Mouse (Mus musculus) gastrocnemius, postnatal 25 days (tissue): ENCODE measurements around the gene Crb1. TPM values are rescaled to one million over a fixed set of nuclear protein-coding genes. Genes with fewer than 3 reads are reported as not detected.
"Not testable (repeated sequence)": the region's sequence is repeated elsewhere in the genome, so short reads cannot be mapped to it uniquely, and the experiment has no call there.

Experiments used
- DNase-seq: peaks from one replicate; pipeline ENCODE4 v3.0.0; 2022
- total RNA-seq, 2 experiments: library from RNA; stranded (reverse); gene quantifications; 1 replicate in 1 of 2; 2 replicates in 1 of 2; pipeline ENCODE4 v1.2.3; 2021

The Crb1 gene
- total RNA-seq, 2 experiments from 2014 or later, result not detected

DNA sequence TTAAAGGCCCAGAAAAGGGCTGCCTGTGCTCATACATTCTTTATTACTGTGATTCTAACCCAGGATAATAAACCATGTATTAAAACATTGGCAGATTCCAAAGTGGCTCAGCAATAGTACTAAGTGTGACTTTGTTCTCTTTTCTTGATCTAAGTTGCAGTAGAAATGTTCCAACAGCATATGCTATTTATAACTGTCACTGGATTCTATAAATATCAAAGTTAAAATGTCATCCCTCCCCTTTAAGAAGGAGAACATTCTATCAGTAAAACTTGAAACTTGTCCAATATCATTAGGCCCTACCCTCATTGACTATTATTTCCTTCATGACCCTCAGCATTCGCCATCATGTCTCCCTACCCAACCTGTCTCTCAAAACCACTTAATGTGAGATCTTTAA lies 48.1 kb downstream of the Crb1 start:
- DNase-seq, result no peak

GRCm38 (mm10) chr1:139328286-139328685 lies 48.6 kb downstream of the Crb1 start:
- no peak for DNase-seq

- DNase-seq, result no peak
Measured at GRCm38 (mm10) chr1:139325378-139325777, 51.5 kb downstream of the Crb1 start.

DNA sequence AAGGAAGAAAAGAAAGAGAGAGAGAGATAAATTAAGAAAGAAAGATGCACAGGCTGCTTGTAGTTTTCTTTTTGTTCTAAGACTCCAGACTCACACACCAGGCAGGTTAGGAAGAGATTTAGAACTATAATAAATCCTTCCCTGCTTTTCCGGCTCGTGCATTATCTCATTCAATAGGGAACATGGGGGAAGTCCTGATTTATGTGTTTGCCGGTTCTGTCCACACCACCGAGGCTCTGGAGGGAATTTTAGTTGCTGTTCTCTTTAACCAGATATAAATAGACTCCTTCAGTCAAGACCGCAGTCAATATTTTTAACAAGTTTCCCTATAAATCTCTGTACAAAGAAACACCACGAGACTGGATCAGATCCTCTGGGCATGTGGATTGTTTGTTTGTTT lies 57.1 kb downstream of the Crb1 start:
- DNase-seq, result no peak

GRCm38 (mm10) chr1:139314297-139314874 lies 62.5 kb downstream of the Crb1 start:
- no peak for DNase-seq

DNA sequence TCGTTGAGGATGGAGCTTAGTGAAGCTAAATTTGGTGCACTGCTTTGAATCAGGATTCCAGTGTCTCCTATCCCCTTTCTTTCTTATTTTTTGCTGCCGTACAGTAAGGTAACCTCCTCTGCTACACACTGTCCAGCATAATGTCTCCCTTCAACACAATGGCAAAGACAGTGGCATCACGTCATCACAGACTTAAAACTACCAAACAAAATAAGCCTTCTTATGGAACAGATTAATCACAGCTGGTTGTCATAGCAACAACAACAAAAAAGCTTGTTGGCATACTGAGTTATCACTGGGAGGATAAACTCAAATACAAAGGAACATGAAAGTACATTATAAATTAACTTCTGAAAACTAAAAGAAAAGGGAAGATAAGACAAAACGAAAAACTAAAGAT lies 68.0 kb downstream of the Crb1 start:
- DNase-seq, result no peak

GRCm38 (mm10) chr1:139302519-139302918 lies 74.4 kb downstream of the Crb1 start:
- not testable (repeated sequence) for DNase-seq

GRCm38 (mm10) chr1:139301830-139302229 lies 75.1 kb downstream of the Crb1 start:
- no peak for DNase-seq

DNA sequence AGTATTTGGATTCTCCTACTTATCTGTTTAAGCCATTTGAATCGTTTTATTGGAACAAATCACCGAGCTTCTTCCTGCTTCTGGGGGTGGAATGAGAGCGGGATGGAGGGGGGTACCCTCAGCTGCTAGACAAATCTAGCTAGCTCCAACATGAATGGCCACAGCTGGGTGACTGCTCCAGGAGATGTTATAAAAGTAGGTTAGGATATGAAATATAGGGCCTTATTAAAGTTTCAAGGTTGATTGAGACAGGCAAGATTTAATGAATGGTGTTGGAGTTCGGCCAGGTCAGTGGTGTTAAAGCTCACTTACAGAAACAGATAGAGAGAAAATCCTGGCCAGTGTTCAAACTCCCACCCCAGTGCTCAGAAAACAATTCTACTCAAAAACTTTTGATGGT lies 84.9 kb downstream of the Crb1 start:
- no peak for DNase-seq

DNA sequence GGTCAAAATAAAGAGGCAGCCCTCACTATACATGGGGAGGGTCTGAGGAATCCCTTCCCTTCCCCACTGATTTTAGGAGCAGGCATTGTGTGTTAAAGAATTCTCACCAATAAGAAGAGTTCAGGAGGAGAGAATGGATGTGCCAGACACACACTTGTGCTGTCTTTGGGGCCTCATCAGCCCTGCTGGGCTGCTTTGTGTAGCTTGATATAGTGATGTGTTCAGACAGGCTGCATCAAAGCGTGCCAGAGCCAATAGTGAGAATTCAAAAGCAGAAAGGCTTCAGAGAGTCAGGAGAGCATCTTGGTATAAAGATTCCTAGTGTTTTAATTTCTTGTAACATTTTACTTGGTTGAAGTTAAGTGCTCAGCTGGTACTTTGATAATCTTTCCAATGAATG lies 85.3 kb downstream of the Crb1 start:
- no peak for DNase-seq

GRCm38 (mm10) chr1:139276619-139277320 lies 100.1 kb downstream of the Crb1 start:
- DNase-seq, result no peak

- no peak for DNase-seq
Measured at GRCm38 (mm10) chr1:139267844-139268243, 109.1 kb downstream of the Crb1 start.

DNA sequence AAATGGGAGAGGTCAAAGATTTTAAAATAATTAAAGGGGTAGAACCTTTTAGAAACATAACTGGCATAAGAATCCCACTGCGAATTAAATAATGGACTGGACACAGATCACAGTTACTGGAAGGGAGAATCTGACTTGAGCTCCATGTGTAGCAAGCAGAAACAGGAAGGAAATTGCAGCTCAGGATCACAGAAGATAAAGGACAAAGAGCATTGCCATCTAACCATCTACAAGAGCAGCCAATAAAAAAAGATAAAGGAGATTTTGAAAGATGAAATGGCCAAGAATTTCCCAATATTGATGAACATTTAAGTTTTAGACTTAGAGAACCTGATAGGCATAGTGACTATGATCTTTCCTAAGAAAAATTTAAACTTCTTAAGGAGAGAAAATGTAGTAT lies 112.7 kb downstream of the Crb1 start:
- no peak for DNase-seq

DNA sequence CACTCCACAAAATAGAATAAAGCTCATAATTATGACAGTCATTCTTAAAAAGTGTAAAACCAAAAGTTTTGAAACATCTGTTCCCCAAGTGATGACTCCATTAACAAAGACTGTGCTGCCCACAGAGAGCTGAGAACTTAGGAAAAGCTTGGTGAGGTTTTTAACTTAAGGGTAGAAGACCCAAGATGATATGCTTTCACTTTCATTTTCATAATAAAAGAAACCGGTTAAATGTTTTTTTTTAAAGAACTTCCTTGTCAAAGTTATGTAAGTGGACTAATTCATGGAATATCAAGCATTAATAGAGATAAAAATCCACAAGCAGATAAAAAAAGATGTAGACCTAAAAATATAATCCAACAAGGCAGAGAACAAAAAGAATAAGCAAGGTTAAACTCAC lies 113.7 kb downstream of the Crb1 start:
- DNase-seq, result no peak

DNA sequence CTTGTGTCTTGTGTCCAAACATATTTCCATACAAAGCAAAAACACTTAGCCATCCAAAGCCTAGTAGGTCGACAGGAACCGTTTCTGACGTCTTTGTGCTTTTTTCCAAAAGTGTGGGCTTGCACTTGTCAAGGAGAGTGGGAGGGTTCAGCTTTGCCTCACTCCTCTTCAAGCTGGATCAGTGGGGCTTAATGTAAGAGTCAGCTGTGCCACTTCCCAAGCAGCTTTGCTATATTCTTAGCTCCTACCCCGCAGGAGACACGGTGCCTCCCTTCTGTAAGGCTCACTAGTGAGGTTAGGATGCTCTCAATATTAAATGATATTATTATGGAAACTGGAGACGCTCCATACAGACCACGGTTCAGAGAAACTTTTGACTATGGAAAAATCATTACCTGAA lies 121.3 kb downstream of the Crb1 start:
- DNase-seq, result no peak

- DNase-seq, result no peak
Measured at GRCm38 (mm10) chr1:139252041-139252440, 124.9 kb downstream of the Crb1 start.

DNA sequence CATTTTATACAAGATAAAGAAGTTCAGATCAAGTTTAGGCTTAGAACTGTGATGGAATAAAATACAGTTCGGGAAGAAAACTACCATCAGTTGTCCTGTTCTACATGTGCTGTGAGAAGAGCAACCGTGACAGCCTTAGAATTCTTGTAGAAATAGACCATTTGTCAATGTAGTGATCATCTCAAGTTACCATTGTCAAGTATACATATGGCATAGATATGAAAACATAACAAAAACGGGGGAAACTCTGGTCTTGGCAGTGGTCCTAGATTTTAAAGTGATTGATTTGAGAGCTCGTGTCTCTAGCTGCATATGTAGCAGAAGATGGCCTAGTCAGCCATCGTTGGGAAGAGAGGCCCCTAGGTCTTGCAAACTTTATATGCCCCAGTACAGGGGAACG lies 127.7 kb downstream of the Crb1 start:
- no peak for DNase-seq

DNA sequence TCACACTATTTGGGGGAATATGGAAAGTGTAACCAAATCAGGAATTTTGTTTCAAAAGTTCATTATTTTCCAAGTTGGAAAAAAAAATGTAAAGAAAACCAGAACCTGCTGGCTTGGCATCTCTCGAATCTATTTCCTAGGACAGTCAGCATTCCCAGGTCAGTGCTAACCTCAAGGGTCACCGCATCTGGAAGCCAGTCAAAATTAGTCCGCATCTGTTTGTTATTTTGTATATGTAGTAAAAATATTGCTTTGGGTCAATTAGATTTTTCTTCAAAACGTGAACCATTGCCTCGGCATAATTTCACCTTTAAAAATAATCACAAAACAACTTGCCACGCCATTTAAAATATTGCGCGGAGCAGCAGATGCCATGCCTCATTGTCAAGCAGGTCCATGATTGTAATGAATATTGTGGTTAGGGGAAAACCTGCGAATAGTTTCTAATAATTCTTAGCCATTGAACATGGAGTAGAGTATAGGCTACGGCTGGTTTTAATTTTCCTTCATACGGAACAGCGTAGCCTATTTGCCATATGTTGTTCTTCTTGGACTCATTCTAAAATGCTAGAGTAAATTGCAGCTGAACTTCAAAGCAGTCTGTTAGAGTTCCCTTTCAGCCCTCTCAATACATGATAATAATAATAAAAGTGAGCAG lies 130.0 kb downstream of the Crb1 start:
- DNase-seq, result no peak

- DNase-seq, result no peak
Measured at GRCm38 (mm10) chr1:139236794-139237193, 140.1 kb downstream of the Crb1 start.

DNA sequence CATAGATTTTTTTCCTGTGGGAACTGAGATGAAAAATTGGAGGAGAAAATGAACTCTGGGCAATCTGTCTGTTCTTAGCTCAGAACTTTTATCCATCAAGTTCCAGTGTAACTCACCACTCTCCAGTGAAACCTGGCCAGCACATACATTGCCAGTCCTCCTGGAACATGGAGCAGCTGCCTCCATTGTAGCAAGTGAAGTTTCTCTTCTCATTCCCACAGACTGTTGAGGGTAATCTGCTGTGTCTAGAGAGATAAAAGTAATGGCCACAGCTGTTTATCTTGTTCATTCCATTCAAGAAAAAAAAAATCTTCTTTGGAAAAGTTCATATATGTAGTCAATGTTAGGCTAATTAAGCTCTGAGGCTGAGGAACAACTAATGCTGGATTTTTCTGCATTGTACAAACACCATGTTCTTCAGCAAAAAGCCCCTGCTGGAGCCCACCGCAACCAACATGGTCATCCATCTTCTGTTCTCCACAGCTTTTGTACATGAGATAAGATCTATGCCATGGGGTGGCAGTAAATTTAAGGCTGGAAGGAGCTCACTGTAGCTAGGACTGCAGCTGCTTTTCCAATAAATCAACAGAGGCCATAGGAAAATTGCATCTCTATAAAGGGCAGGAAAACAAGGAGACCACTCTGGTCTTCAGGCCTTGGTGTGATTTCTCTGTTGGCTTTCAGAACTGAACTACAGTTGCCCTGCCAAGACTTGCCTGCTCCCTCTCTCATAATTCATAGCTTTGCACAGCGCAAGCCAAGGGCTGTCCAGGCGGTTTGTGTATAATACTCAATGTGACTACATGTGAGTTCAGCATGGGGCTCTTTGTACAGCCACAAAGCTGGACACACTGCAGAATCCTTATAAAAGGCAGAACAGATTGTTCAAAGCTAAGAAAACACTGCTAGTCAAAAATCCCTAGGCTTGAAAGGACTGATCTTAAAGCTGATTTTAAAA lies 142.0 kb downstream of the Crb1 start:
- DNase-seq, result no peak

DNA sequence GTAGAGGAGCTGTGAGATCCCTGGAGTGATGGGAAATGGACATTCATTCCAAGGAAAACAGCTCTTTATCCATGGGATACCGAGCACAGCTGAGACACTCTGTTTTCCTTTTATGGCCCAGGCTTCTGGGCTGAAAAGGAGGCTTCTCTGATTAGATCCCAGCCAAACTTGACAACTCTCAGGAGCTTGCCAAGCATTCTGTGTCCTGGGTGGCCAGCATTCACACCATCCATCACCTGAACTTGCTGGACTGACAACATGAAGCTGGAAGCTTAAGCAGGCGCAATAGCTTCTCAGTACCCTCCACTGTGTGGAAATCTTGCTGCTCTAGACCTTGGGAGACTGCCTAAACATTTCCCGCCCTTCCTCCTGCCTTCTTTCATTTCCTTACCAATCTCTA lies 144.3 kb downstream of the Crb1 start:
- DNase-seq, result no peak

GRCm38 (mm10) chr1:139224309-139224949 lies 152.5 kb downstream of the Crb1 start:
- no peak for DNase-seq
